Mouse (Mus musculus) kidney, embryonic 16.5 days (tissue): ENCODE results near the gene Prodh2. TPM values are rescaled to one million over a fixed set of nuclear protein-coding genes. Genes with fewer than 3 reads are reported as not detected.
"Not testable (repeated sequence)": the region's sequence is repeated elsewhere in the genome, so short reads cannot be mapped to it uniquely, and the experiment has no call there.

Experiments used
- ATAC-seq: fragments of 200-750 bp; cut with Nextera tagmentation; 2 replicates; pipeline ENCODE4 v1.8.0; 2017; ENCODE audit warnings: moderate TSS enrichment; ENCODE audit not compliant: low FRiP score, low TSS enrichment
- H3K27ac ChIP-seq: fragments of 300-500 bp; sonication (generic); 2 replicates; pipeline ENCODE4 v1.5.1; 2014; ENCODE audit warnings: low read length
- H3K27me3 ChIP-seq: fragments of 300-500 bp; sonication (generic); 2 replicates; pipeline ENCODE4 v1.6.1; 2014; ENCODE audit warnings: low read length, control low read depth, mixed read lengths; ENCODE audit not compliant: insufficient read depth
- H3K36me3 ChIP-seq: fragments of 300-500 bp; sonication (generic); 2 replicates; pipeline ENCODE4 v1.6.1; 2014; ENCODE audit warnings: low read length, control low read depth, mixed read lengths; ENCODE audit not compliant: insufficient read depth
- H3K4me1 ChIP-seq: fragments of 300-500 bp; sonication (generic); 2 replicates; pipeline ENCODE4 v1.6.1; 2014; ENCODE audit warnings: low read length, control low read depth, mixed read lengths; ENCODE audit not compliant: insufficient read depth
- H3K4me2 ChIP-seq: fragments of 300-500 bp; sonication (generic); replicated peaks from 2 replicates; pipeline ENCODE4 v1.6.1; 2014; ENCODE audit warnings: low read depth, low read length
- H3K4me3 ChIP-seq: fragments of 300-500 bp; sonication (generic); 2 replicates; pipeline ENCODE4 v1.5.1; 2014; ENCODE audit warnings: mild to moderate bottlenecking, low read length
- H3K9ac ChIP-seq: fragments of 300-500 bp; sonication (generic); replicated peaks from 2 replicates; pipeline ENCODE4 v1.6.1; 2014; ENCODE audit warnings: low read length
- H3K9me3 ChIP-seq: fragments of 300-500 bp; sonication (generic); 2 replicates; pipeline ENCODE4 v1.6.1; 2016; ENCODE audit warnings: low read length, control low read depth
- WGBS: fragments of 180-500 bp; shearing (Covaris S2); extraction: QIAGEN DNeasy Blood & Tissue Kit; methylation state at CpG from one replicate; pipeline ENCODE4 v1.1.7; 2014; 5-methylcytosine and 5-hydroxymethylcytosine counted together
- polyA plus RNA-seq: library from polyadenylated mRNA; unstranded; fragments of >200 nt; fragmentation: Nextera tagmentation; extraction: Ambion mirVana; gene quantifications from 2 replicates; pipeline ENCODE4 v1.2.1, GENCODE M21; 2015

Gene Prodh2
- polyA plus RNA-seq, 1 experiment from 2014 or later = 27.6 TPM

DNA sequence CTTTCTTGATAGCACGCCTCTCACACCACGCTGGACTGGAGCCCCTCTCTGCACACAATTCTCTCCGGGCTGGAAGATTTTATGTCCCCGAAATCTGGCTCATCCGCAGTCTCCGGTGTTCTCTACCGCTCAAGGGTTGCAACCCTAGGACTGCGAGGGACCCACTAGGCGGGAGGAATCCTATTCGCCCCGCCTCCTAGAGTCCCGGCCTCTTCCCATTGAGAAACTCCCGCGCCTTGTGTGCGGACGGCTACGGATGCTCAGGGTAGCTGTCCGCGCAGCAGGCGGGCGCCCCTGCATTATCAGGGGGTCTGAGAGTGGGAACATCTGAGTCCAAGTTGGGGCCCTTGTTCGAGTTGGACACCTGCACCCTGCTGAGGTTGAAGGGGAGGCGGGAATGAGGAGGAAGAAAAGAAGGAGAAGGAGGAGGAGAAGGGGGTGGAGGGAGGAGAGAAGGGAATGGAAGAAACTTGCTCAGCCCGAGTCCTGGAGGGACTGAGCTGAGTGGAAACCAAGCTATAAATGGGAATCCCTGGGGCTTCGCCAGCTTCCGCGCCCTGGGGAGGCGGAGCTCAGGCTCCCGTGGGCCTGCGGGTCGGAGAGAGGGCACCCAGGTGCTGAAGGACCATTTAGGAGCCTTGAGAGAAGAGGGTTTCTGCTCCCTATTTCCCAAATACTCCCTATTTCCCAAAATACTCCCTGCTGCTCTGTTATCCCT, 36.4 kb upstream of the Prodh2 start:
- WGBS = under 1% methylated on average over 31 of the region's 31 CpGs

DNA sequence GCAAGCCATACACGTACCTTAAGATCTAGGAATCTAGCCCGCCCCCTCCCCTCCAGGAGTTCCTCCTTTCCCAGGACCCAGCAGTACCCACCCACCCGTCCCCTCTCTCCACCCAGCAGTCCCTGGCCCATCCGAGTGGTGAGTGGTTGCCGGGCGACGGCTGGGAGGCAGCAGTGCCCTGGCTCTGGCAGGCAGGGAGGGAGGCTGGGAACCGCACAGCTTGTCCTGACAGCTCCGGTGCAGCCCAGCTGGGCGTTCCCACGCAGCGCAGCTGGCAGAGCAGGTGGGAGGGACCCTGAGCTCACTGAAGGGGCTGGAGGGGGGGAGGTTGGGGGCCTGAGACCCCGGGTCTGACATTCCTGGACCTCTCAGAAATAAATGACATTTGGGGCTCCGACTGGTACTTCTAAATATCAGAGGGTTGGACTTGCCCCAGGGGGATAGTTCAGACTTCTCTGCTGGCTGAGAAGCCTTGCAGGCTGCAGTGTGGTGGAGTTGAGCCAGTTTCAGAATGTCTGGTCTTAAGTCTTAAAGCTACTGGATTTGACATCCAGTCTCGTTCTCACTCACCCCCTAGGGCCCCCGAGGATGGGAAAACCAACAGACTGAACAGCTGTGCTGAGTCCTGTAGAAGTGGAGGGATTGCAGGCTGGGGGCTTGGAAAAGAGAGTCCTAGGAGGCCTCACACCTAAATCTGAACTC, 35.6 kb upstream of the Prodh2 start, which contains the start of the genes Kirrel2 and Nphs1:
TSS of gene Kirrel2 (minus strand) at position 62 of the 702 bp plus-strand sequence.
TSS of gene Nphs1 (plus strand) at position 687 of the 702 bp plus-strand sequence.
- no peak within 1 kb of the TSS for H3K27ac ChIP-seq
- 2% methylated on average over 16 of the region's 16 CpGs for WGBS
- H3K4me3 ChIP-seq = peak within 1 kb of the TSS; percentile 23

More for the DNA sequence above, 36.4 kb upstream of the Prodh2 start:
- no peak overlapping the region for H3K9ac ChIP-seq
- H3K36me3 ChIP-seq = no peaks in the 10 kb centered on the region
- H3K4me2 ChIP-seq = peak overlapping the region; percentile 37
- ATAC-seq = no peak
- H3K9me3 ChIP-seq = no peaks in the 10 kb centered on the region
- H3K27me3 ChIP-seq = peaks cover 96% of the 10 kb centered on the region
- H3K4me3 ChIP-seq = peak overlapping the region; percentile 23
- H3K4me1 ChIP-seq = peaks cover 17% of the 10 kb centered on the region; the same call in 1 of the 2 replicates
- H3K27ac ChIP-seq = no peak overlapping the region

DNA sequence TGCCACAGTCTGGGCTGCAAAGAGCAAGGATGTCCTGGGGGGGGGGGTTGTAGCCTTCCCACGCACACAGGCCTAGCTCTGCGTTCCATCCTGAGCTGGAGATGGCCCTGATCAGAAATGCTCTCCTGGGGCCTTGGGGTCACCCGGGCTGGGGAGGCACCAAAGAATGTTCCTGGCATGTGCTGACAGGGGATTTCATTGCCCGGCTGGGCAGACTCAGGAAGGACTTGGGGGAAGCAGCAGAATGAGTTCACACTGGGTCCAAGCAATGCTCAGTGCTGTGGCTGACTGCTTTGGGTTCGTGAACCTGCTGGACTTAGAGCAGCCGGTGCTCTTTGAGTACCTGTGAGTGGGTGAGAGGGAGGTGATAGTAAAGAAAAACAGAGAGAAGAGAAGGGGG, 33.9 kb upstream of the Prodh2 start:
- Histone ChIP-seq H3K4me2 (no peak overlapping the region), H3K4me3 (no peak overlapping the region), H3K27ac (no peak overlapping the region), H3K9me3 (no peaks in the 10 kb centered on the region), H3K36me3 (no peaks in the 10 kb centered on the region), H3K4me1 (peaks cover 5% of the 10 kb centered on the region; the same call in 1 of the 2 replicates), H3K27me3 (peaks cover 94% of the 10 kb centered on the region), H3K9ac (no peak overlapping the region)
- ATAC-seq = peak; percentile 41; the same call in 1 of the 2 replicates
- 34% methylated on average over 6 of the region's 6 CpGs for WGBS

More for the DNA sequence above, 35.6 kb upstream of the Prodh2 start, which contains the start of the genes Kirrel2 and Nphs1:
- peaks cover 97% of the 10 kb centered on the region for H3K27me3 ChIP-seq
- H3K4me2 ChIP-seq = peak within 1 kb of the TSS; percentile 37
- no peaks in the 10 kb centered on the region for H3K9me3 ChIP-seq
- peak; percentile 71; the same call in 1 of the 2 replicates for ATAC-seq
- no peaks in the 10 kb centered on the region for H3K36me3 ChIP-seq
- peaks cover 17% of the 10 kb centered on the region; the same call in 1 of the 2 replicates for H3K4me1 ChIP-seq
- no peak within 1 kb of the TSS for H3K9ac ChIP-seq

DNA sequence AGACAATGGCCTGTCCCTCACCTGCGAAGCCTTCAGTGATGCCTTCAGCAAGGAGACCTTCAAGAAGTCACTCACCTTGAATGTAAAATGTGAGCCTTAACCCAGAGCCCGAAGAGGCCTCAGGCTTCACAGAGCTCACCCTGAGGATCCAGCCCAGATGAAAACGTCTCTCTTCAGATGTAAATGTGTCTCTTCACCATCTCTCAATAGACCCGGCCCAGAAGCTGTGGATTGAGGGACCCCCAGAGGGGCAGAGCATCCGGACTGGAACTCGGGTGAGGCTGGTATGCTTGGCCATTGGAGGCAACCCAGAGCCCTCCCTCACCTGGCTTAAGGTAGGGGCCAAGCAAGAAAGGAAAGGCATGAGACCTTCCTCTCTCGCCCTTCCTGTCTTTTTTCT, 29.9 kb upstream of the Prodh2 start:
- Histone ChIP-seq H3K36me3 (no peaks in the 10 kb centered on the region), H3K9me3 (no peaks in the 10 kb centered on the region), H3K27ac (no peak overlapping the region), H3K4me1 (no peaks in the 10 kb centered on the region), H3K4me2 (no peak overlapping the region), H3K27me3 (peaks cover 93% of the 10 kb centered on the region), H3K4me3 (no peak overlapping the region), H3K9ac (no peak overlapping the region)
- ATAC-seq = no peak
- WGBS = 24% methylated on average over 7 of the region's 7 CpGs

DNA sequence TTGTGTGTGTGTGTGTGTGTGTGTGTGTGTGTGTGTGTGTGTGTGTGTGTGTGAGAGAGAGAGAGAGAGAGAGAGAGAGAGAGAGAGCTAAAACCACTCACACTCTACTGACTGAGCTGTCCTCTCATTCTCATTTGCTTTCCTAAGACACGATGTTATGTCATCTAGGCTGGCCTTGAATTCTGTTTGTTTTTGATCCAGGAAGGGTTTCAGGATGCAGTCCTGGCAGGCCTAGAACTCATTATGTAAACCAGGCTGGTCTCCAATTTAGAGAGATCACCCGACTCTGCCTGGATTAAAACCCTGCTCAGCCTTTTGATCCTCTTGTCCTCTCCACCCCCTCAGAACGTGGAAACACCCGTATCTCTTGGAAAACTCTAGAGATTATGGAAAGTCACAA, 29.4 kb upstream of the Prodh2 start:
- peaks cover 90% of the 10 kb centered on the region for H3K27me3 ChIP-seq
- no peaks in the 10 kb centered on the region for H3K36me3 ChIP-seq
- H3K9me3 ChIP-seq = no peaks in the 10 kb centered on the region
- no peak overlapping the region for H3K27ac ChIP-seq
- ATAC-seq = no peak
- 24% methylated on average over 4 of the region's 4 CpGs for WGBS
- no peak overlapping the region for H3K9ac ChIP-seq
- no peak overlapping the region for H3K4me2 ChIP-seq
- no peak overlapping the region for H3K4me3 ChIP-seq
- no peaks in the 10 kb centered on the region for H3K4me1 ChIP-seq

DNA sequence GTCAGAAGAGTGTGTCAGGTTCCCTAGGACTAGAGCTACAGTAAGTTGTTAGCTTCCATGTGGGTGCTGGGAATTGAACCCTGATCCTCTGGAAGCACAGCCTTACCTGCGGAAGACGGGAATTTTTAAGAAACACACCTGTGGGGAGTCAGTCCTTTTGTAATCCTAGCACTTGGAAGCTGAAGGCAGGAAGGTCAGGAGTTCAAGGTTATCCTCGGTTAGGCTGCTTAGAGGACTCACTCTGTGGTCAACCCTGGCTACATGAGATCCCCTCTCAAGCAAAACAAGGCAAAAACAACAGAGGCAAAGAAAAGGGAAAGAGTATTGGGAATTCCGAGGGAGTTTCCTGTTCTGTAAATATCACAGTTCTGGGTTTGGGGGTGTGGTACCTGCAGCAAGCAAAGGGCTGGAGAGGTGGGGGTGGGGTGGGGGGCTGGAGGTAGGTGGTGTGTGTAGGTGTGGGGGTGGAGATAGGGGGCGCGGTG, 28.6 kb upstream of the Prodh2 start:
- H3K4me1 ChIP-seq = no peaks in the 10 kb centered on the region
- no peak overlapping the region for H3K27ac ChIP-seq
- ATAC-seq = no peak
- no peaks in the 10 kb centered on the region for H3K9me3 ChIP-seq
- H3K36me3 ChIP-seq = no peaks in the 10 kb centered on the region
- peaks cover 81% of the 10 kb centered on the region for H3K27me3 ChIP-seq
- no peak overlapping the region for H3K9ac ChIP-seq
- whole genome bisulfite sequencing = 9% methylated on average over 6 of the region's 6 CpGs
- no peak overlapping the region for H3K4me3 ChIP-seq
- H3K4me2 ChIP-seq = no peak overlapping the region

DNA sequence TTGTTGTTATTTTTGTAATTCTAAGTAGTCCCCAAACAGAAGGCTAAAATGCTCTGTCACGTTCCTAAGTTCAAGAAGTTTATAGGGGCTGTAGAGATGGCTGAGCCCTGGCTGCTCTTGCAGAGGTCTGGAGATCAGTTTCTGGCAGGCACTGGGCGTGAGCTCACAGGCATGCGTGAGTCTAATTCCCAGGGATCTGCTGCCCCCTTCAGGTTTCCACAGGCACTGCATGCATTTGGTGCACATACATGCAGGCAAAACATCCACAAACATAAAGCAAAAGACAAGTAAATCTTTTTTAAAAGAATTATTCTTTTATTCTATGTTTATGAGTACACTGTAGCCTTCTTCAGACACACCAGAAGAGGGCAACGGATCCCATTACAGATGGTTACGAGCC, 21.0 kb upstream of the Prodh2 start:
- ATAC-seq = no peak
- peaks cover 11% of the 10 kb centered on the region for H3K27me3 ChIP-seq
- H3K9me3 ChIP-seq = peaks cover 3% of the 10 kb centered on the region; the same call in 1 of the 2 replicates
- no peak overlapping the region for H3K4me2 ChIP-seq
- 46% methylated on average over 5 of the region's 5 CpGs for WGBS
- H3K36me3 ChIP-seq = no peaks in the 10 kb centered on the region
- no peak overlapping the region for H3K4me3 ChIP-seq
- H3K27ac ChIP-seq = no peak overlapping the region
- no peak overlapping the region for H3K9ac ChIP-seq
- H3K4me1 ChIP-seq = peaks cover 1% of the 10 kb centered on the region; the same call in 1 of the 2 replicates

DNA sequence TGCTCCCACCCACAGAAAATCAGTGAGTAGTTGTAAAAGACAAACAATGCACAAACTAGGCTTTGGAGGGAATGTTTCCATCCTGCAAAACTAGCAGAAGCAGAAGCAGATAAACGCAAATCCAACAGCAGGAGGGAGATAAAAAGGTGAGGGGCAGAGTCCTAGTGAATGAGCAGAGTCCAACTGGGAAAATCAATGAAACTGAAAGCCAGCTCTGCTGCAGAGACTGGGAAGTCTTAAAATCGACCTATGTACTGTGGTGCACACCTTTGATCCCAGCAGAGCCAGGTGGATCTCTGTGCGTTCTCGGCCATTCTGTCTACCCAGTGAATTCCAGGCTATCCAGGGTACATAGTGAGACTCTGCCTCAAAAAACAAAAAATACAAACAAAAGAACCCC, 18.4 kb upstream of the Prodh2 start:
- Histone ChIP-seq H3K4me1 (peaks cover 9% of the 10 kb centered on the region), H3K4me2 (no peak overlapping the region), H3K9me3 (peaks cover 3% of the 10 kb centered on the region; the same call in 1 of the 2 replicates), H3K27me3 (no peaks in the 10 kb centered on the region), H3K36me3 (no peaks in the 10 kb centered on the region), H3K4me3 (no peak overlapping the region), H3K9ac (no peak overlapping the region), H3K27ac (no peak overlapping the region)
- ATAC-seq = no peak
- 65% methylated on average over 4 of the region's 4 CpGs for WGBS

DNA sequence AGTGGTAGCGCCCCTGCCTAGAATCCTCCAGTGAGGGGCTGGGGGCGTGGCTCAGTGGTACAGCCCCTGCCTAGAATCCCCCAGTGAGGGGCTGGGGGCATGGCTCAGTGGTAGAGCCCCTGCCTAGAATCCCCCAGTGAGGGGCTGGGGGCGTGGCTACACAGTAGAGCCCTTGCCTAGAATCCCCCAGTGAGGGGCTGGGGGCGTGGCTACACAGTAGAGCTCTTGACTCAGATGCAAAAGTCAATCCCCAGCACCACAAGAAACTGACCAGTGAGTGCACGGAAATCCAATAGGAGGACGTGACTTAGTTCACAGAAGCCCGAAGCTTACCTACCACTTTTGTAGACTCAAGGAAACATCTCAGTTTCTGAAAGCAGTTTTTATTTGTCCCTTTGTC, 17.3 kb upstream of the Prodh2 start:
- ATAC-seq, H3K36me3 ChIP-seq, H3K9me3 ChIP-seq, H3K27me3 ChIP-seq, H3K4me1 ChIP-seq, H3K4me2 ChIP-seq, H3K4me3 ChIP-seq, H3K27ac ChIP-seq, H3K9ac ChIP-seq: not testable (repeated sequence)
- 88% methylated on average over 7 of the region's 7 CpGs for WGBS
